Mouse (Mus musculus) liver, embryonic 14.5 days (tissue): ENCODE results near the gene Hist2h3c1.

ENCODE experiments used
- CTCF ChIP-seq: IDR thresholded peaks from 2 replicates; pipeline ENCODE4 v1.5.1; 2016; ENCODE audit warnings: antibody characterized with exemption, low read depth, control low read depth
- EP300 ChIP-seq: IDR thresholded peaks from 2 replicates; pipeline ENCODE4 v1.6.1; 2016; ENCODE audit warnings: antibody characterized with exemption, low read depth

DNA sequence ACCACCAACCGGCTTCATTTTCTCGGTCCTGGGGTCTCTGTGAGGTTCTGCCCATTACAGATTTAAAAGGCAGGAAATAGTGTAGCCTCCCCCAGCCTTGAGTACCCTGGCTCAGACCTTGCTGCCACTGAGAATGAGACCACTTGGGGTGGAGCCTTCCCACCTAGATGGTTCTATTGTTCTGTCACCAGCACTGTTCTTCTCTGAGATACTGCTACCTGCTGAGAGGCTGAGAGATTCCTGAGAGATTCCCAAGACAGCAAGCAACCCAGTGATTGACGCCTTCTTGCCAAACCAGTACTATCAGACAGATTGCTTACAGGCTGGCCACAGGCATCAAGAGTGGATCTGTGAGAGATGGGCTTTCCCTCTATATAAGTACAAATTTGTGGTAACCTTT, 42.7 kb downstream of the Hist2h3c1 start:
- TF ChIP-seq CTCF = no peak
- TF ChIP-seq EP300 = no peak
